Mouse (Mus musculus) CD4-positive, CD25-positive, alpha-beta regulatory T cell, adult 4 months (primary cell): ENCODE measurements around the gene 9830107B12Rik. TPM values are rescaled to one million over a fixed set of nuclear protein-coding genes. Genes with fewer than 3 reads are reported as not detected.
"Not testable (repeated sequence)": the region's sequence is repeated elsewhere in the genome, so short reads cannot be mapped to it uniquely, and the experiment has no call there.

Experiments used
- ATAC-seq: one replicate; pipeline ENCODE4 v1.8.0; 2017
- polyA plus RNA-seq, 2 experiments: library from polyadenylated mRNA; unstranded; fragments of 100-300 nt; shearing (Covaris generic); gene quantifications; one replicate each; pipeline ENCODE4 v1.2.1; 2017

Gene 9830107B12Rik
- not detected for polyA plus RNA-seq

DNA sequence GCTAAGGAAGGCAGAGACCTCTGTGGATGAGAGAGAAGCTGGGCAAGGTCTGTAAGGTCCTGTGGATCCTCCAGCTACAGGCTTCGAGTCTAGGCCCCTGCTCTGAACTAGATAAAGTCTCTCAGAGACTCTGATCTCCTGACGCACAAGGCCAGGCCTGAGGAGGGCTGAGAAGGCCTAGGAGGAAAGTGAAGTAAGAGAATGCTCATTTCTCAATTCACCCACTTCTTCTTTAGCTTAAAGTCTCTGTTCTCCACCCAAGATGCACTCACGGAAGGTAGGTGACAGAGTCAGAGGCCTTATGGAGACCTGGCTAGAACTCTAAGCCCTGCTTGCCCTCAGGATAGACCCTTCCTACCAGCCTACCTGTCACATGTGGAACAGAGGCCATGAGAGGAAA, at the start of gene 9830107B12Rik:
9830107B12Rik (minus strand) TSS at position 149 of the 400 bp plus-strand sequence.
- no peak for ATAC-seq

DNA sequence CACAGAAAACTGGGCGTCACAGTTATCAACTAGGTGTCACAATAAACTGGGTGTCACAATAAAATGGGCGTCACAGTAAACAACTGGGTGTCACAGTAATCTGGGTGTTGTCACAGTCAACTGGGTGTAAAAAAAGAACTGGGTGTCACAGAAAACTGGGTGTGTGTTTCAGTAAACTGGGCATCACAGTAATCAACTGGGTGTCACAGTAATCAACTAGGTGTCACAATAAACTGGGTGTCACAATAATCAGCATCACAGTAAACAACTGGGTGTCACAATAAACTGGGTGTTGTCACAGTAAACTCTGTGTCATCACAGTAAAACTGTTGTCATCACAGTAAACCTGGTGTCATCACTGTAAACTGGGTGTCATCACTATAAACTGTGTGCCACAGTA, 46.3 kb upstream of the 9830107B12Rik start:
- no peak for ATAC-seq

DNA sequence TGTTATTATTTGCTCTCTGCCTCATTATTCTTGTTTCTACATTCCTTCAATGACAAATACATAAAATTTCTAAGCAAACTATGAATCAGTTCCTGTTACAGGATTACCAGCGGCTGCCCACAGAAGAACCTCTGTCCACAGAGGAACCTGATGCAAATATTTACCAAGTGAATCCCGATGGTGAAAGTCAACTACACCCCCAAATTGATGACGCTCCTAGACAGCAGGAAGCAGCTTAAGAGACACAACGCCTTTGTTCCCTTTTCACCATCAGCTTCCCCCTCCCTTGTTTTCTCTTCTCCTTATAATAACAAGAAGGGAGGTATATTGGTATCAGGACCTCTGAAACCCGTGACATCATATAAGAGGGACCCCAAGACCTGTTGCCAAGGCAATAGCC, 39.2 kb upstream of the 9830107B12Rik start:
- no peak for ATAC-seq

DNA sequence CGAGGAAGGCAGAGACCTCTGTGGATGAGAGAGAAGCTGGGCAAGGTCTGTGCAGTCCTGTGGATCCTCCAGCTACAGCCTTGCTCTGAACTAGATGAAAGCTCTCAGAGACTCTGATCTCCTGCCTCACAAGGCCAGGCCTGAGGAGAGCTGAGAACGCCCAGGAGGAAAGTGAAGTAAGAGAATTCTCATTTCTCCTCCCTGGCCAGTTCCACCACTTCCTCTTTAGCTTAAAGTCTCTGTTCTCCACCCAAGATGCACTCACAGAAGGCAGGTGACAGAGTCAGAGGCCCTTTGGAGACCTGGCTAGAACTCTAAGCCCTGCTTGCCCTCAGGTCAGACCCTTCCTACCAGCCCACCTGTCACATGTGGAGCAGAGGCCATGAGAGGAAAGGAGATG, 21.0 kb upstream of the 9830107B12Rik start, which contains the start of gene A530064D06Rik:
A530064D06Rik (minus strand) TSS at position 173 of the 400 bp plus-strand sequence.
- ATAC-seq = not testable (repeated sequence)

DNA sequence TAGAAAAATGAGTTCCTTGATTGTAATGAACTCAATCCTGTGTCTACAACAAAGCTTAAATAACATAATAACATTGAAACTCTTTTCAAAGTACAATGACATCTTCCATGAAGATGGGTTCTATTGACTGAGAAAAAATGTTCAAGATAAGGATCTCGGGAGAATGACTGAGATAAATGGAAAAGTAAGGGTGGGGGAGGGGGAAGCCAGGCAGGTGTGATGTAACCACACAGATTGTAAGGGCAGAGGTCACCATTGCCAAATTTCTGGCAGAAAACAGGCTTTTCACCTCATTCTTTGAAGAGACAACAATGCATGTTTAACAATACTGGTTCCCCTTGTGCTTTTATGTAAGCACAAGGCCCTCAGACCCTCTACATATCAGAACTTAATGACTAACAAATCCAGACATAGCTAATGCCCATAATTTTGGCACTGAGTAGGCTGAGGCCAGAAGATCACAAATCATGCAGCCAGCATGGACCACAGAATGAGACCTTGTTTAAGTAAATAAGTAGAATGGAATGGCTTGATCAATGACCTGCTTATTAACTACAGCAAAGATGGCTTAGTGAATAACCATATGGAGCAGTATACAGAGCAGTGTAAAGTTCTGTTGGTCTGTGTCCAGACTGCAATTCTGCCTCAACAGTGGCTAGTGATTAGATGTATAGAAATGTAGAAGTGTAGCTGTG, 11.5 kb upstream of the 9830107B12Rik start:
- no peak for ATAC-seq

DNA sequence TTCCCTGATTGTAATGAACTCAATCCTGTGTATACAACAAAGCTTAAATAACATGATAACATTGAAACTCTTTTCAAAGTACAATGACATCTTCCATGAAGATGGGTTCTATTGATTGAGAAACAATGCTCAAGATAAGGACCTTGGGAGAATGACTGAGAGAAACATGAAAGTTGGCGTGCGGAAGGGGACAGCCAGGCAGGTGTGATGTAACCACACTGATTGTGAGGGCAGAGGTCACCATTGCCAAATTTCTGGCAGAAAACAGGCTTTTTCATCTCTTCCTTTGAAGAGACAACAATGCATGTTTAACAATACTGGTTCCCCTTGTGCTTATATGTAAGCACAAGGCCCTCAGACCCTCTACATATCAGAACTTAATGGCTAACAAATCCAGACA, 13.3 kb downstream of the 9830107B12Rik start:
- no peak for ATAC-seq

DNA sequence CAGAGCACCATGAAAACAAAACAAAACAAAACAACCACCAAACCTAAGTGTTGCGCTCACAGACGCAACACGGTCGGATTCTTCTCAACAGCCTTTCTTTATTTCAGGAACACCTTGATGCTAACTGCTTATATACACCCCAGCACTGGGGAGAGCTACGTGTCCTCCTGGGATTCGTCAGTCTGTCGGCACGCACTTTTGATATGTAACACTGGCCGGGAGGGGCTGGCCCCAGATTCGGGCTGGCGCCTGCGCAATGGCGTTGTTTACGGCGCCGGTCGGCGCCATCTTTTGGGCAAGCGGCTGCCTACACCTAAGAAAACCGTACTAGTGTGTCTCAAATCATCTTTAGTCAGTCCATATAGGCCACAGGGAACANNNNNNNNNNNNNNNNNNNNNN, 25.6 kb downstream of the 9830107B12Rik start:
- no peak for ATAC-seq

DNA sequence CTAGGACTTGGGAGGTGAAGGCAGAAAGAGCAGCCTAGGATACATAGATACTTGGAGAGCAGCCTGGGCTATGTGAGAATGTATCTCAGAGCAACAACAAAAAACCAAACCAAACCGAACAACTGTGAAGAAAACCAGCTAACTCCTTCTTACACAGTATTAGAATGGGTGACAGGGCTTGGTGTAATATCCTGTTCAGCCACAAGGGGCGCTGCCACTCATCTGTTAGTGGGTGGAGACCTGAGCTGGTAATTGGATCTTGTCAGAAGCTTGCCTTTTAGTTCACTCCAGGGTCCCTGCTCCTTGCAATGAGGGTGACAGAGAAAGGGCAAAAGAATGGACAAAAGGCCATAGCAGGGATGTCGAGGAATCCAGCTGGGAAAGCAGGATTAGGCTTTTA, 26.4 kb downstream of the 9830107B12Rik start:
- ATAC-seq = peak; percentile 47

DNA sequence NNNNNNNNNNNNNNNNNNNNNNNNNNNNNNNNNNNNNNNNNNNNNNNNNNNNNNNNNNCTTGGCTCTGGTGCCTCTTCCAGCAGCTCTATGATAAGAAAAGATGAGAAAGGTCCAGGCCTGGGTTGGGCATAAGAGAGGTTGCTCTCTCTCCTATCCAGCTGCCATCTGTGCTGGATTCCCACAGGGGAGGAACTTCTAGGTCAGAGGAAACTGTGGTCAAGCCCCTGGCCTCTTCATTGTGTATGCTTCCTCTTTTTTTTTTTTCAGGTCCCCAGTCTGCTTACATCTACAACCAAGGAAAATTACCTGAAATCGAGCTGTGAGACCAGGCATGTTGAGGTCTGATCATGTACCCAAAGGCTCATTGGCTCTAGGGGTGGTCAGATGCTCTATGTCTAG, 27.5 kb downstream of the 9830107B12Rik start:
- no peak for ATAC-seq

DNA sequence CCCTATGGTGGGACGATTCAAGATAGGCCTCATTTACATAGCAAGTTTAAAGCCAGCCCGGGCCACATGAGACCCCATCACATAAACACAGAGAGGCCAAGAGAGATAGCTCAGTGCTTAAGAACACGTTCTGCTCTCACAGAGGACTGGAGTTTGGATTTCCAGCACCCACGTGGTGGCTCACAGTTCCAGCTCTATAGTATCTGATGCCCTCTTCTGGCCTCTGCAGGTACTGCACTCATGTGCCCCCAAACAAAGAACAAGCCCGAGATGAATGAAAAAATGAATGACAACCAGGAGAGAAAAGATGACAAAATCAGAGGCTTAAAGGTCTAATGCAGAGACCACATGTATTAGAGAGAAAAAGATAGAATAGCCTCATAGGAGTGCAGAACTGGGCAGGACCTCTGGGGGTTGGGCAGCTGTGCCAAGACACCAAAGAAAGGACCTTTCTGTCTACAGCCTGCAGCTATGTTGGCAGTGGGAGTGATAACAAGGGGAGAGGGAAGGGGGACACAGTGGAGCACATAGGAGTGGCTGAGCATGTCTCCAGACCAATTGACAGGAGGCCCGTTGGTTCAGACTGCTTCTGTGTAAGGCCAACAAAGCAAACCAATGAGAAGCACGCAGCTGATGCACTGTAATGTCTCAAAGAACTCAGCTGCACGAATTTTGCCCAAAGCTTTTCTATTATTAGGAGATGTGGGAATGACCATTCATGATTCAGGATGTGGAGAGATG, 35.4 kb downstream of the 9830107B12Rik start:
- ATAC-seq = no peak

DNA sequence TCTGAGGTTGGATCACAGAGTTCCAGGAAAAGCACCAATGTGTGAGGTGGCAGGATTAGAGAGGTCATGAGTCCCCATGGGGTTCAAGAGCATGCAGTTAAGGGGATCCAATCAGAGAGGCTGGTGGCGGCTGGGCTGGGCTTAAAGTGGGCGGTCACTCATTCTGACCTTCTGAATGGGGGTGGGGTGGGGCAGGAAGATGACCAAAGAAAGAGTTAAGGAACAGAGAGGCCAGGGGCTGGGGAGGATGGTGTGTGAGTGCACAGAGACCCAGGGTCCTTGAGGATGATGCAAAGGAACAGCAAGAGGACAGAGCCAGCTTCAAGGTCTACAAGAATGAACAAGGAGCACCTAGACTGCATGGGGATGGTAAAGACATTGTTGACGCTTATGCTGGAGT, 37.5 kb downstream of the 9830107B12Rik start:
- no peak for ATAC-seq

DNA sequence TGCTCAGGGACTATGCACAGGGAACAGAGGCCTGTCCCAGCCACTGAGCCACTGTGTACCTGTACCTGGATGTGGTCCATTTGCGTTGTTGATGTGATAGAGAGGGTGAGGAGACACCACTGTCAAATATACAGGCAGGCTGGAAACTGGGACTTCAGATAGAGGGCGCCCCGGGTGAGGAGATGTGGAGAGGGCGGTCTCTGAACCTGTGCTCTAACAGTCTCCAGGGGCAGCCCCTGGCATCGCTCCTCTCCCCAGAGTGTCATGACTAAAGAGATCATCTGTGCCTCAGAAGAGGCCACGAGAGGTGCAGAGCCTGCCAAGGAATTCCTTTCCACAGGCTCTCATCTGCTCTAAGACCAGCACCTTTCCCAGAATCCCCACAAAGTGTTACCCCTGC, 38.2 kb downstream of the 9830107B12Rik start:
- no peak for ATAC-seq

DNA sequence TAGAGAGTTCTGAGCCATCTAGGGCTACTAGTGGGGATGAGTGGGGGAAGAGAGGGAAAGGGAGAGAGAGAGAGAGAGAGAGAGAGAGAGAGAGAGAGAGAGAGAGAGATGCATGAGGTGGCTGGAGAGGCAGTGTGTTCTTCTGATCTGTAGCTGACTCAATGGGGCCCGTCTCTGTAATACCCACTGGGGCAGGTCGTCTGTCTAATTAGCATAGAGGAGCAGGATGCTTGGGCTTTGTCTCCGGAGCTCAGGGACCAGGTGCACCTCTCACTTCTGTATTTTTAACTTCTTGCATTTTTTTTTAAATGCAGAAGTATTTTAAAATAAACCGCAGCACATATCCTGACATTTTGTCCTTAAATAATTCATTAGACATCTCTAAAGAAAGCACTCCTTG, 38.7 kb downstream of the 9830107B12Rik start:
- no peak for ATAC-seq

DNA sequence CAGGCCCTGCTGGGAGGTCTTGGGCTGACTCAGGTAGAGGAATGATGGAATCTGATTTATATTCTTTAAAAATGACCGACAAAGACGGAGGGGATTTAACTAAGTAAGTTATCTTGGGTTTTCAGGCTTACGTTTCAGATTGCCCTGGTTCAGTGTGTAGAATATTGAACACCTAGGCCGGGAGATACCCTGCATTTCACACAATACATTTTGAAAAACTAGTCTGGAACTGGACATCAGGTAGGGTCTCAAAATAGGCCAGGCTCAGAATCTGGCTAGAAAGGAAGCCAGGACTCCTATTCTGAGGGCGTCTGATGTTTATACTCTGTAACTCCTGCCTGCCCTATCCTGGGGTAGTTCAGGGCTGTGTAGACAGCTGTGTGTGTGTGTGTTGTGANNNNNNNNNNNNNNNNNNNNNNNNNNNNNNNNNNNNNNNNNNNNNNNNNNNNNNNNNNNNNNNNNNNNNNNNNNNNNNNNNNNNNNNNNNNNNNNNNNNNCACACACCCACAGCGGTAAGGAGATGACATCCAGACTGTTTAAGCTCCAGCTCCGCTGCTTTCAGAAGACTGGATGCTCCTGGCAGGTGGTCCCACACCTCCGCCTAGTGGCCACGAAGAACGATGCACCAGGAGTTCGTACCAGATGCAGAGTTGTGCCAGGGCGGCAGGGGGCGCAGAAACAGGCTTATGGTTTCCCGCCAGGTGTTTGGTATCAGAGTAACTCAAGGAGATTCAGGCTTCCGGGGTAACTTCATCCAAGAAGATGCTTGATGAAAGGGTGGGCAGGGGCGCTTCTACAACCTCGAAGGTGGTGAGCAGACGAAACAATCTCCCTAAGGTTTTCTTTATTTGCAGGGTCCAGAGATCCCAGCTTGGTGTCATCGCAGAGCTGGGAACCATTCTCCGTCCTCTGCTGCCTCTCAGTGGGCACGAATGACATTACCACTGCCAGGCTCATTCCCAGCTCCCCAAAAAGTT, 45.3 kb downstream of the 9830107B12Rik start:
- peak; percentile 91 for ATAC-seq

DNA sequence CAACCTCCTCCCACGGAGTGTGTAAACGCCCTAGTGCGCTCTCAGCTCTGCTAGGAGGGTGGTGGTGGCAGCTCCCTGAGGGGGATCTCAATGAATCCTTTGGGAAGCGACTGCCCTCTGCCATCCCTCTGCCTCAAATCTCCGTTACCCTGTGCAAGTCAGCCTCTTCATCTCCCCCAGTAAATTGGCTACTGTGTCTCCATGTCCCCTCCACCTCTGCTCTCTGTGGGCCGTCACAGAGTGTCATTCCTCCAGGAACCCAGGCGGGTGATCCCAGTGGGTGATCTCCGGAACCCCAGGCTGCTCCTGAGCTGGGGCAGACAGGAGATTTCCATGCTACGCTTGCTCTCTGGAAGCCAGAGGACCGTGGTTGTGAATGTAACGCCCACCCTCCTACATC, 46.8 kb downstream of the 9830107B12Rik start:
- ATAC-seq = no peak

DNA sequence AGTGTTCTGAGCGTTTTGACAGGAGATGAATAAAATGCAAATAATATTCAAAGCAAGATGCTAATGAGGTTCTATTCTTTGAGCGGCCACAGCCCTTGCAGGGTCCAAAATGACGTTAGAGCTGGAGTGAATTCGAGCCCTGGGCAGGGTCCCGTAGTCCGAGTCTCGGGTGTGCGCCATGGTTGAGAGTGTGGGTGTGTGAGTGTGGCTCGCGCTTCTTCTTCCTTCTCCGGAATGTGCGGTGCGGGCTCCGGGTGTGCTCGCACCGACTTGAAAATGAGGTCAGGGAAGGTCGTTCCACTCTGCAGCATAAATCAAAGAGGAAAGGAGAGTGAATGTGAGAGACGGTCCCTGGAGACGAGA, 47.6 kb downstream of the 9830107B12Rik start:
- no peak for ATAC-seq

DNA sequence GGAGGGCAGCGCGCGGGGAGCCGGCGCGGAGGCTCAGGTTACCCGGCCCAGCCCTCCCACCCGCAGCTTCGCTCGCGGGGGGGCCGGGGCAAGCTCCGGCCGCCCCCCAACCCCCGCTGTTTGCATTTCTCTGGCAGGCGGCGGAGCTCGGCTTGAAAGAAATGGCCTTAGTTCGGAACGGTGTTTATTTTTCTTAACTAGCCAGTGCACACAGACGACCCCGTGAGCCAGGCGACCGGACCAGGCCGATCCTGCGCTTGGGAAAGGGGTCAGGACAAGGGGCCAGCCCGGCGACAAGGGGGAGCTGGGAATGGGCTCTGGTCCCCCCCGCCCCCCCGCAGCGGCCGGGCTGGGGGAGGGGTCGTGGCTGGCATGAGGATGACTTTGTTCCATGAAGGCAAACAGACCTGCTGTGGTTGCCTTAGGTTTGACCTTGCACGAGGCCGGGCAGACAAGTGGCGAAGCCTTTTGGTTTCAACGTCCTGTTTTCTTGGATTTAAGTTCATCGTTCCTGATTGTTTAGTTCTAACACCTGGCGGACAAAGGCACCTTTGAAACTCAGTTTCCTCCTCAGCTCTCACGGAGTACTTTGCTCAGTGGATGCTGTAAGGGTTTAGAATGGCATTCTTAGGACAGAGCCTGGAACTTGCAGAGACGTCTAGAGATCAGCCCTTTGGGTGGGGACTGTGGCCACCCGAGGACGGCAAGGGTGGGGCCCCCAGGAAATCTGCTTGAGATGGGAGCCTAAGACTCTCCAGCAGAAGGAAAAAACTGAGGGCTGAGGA, 48.1 kb downstream of the 9830107B12Rik start:
- no peak for ATAC-seq

DNA sequence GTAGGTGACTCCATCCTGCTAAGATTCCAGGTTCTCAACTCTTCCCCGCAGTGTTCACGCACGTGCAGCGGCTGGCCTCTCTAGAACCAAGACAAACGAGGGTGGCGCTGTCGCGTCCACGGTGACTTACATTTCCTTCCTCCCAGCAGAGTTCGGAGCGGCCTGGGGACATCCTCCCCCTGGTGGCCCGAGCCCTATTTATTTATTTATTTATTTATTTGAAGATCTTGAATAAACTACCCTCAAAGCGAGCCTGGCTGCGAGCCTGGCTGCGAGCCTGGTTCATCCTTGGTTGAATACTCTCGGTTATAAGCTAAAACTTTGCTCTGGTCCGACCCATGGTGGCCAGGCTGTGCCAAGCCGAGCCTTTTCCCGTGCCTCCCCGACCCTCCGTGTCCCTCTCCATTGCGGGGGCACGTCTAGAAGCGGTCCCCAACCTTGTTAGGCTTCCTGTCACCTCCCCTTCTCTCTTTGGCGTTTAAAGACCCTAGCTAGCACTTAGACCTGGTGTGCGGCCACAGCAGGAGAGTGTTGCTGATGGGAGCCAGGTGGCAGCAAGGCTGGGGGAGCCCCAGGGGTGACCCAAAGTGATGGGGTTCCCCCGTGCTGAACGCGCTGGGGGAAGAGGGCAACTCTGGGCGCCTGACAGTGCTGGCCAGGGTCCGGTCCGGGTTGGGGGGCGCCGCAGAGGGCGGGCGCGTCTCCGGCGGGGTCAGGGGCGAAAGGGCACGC, 48.9 kb downstream of the 9830107B12Rik start:
- ATAC-seq = peak; percentile 53

DNA sequence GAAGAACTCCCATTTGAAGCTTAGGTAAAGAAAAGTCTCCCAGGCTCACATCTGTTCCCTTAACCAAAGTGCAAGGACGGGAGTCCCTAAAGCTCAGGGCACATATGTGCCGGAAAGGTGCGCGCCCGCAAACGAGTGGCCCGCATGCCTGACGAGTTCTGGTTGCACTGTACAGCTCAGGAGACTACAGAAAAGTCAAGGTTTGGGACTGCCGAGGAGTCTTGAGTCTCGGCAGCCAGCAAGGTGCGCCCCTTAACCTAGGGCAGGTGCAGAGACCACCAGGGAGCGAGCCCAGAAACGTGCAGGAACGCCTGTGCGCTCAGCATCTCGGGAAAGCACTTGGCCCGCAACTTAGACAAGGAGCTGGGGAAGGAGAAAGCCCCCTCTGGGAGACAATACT, 49.7 kb downstream of the 9830107B12Rik start:
- no peak for ATAC-seq

DNA sequence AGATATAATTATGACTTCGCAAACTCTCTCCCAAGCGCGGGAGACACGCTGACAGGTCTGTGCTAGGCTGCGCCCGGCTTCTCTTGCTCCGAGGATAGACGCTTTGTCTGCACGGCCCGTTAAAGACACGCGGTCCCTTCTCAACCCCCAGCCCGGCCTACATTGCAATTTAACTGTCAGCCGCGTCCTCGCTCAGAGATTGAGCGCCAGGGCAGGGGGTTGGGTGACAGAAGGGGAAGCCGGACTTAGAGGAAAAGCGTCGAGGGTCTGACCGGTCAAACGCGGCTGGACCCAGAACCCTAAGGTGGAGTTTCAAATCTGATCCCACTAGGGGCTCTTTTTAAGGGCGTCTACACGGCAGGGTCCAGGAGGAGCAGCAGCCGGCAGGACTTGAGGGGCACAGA, 50.3 kb downstream of the 9830107B12Rik start:
- ATAC-seq = no peak
